Mouse (Mus musculus) midbrain, postnatal 0 days (tissue): Measurements from ENCODE around the gene Tmem221. TPM values are rescaled to one million over a fixed set of nuclear protein-coding genes. Genes with fewer than 3 reads are reported as not detected.

ENCODE experiments used
- ATAC-seq: fragments of 200-750 bp; cut with Nextera tagmentation; 2 replicates; pipeline ENCODE4 v1.8.0; 2017; ENCODE audit warnings: moderate number of reproducible peaks, mild to moderate bottlenecking, moderate TSS enrichment, moderate library complexity; ENCODE audit not compliant: low FRiP score
- DNase-seq: peaks from one replicate; pipeline ENCODE4 v3.0.0-alpha.2; 2015; ENCODE audit warnings: low spot score
- H3K27ac ChIP-seq: fragments of 300-500 bp; sonication (generic); 2 replicates; pipeline ENCODE4 v1.5.1; 2014; ENCODE audit warnings: low read depth, mild to moderate bottlenecking, low read length, mixed read lengths
- H3K27me3 ChIP-seq: fragments of 300-500 bp; sonication (generic); 2 replicates; pipeline ENCODE4 v1.6.1; 2014; ENCODE audit warnings: low read length, control low read depth, mixed read lengths; ENCODE audit not compliant: insufficient read depth
- H3K36me3 ChIP-seq: fragments of 300-500 bp; sonication (generic); 2 replicates; pipeline ENCODE4 v1.6.1; 2014; ENCODE audit warnings: low read length, control low read depth, mixed read lengths; ENCODE audit not compliant: insufficient read depth
- H3K4me1 ChIP-seq: fragments of 300-500 bp; sonication (generic); 2 replicates; pipeline ENCODE4 v1.6.1; 2014; ENCODE audit warnings: mild to moderate bottlenecking, control low read depth, antibody characterized with exemption, low read length, mixed read lengths; ENCODE audit not compliant: insufficient read depth
- H3K4me2 ChIP-seq: fragments of 300-500 bp; sonication (generic); 2 replicates; pipeline ENCODE4 v1.6.1; 2014; ENCODE audit warnings: low read depth, mild to moderate bottlenecking, low read length, mixed read lengths; ENCODE audit not compliant: poor library complexity, severe bottlenecking
- H3K4me3 ChIP-seq: fragments of 300-500 bp; sonication (generic); 2 replicates; pipeline ENCODE4 v1.5.1; 2014; ENCODE audit warnings: low read depth, mild to moderate bottlenecking, low read length, moderate library complexity
- H3K9ac ChIP-seq: fragments of 300-500 bp; sonication (generic); replicated peaks from 2 replicates; pipeline ENCODE4 v1.6.1; 2014; ENCODE audit warnings: mild to moderate bottlenecking, low read length, moderate library complexity, mixed read lengths; ENCODE audit not compliant: poor library complexity, severe bottlenecking
- H3K9me3 ChIP-seq: fragments of 300-500 bp; sonication (generic); 2 replicates; pipeline ENCODE4 v1.6.1; 2016; ENCODE audit warnings: low read length, control low read depth
- CTCF ChIP-seq: IDR thresholded peaks from 2 replicates; pipeline ENCODE4 v1.5.1; 2016; ENCODE audit warnings: antibody characterized with exemption, mild to moderate bottlenecking
- WGBS: fragments of 180-500 bp; shearing (Covaris S2); extraction: QIAGEN DNeasy Blood & Tissue Kit; methylation state at CpG from one replicate; pipeline ENCODE4 v1.1.7; 2014; 5-methylcytosine and 5-hydroxymethylcytosine counted together
- polyA plus RNA-seq: library from polyadenylated mRNA; unstranded; fragments of >200 nt; fragmentation: Nextera tagmentation; extraction: Ambion mirVana; gene quantifications from 2 replicates; pipeline ENCODE4 v1.2.1, GENCODE M21; 2015
- total RNA-seq: library from RNA; depleted of rRNA; stranded (reverse); fragments of >200 nt; gene quantifications from 2 replicates; pipeline ENCODE4 v1.2.3, GENCODE M21; 2014

The Tmem221 gene
- total and polyA plus RNA-seq, 2 experiments from 2014 or later = 0.11 TPM; not detected in 1

DNA sequence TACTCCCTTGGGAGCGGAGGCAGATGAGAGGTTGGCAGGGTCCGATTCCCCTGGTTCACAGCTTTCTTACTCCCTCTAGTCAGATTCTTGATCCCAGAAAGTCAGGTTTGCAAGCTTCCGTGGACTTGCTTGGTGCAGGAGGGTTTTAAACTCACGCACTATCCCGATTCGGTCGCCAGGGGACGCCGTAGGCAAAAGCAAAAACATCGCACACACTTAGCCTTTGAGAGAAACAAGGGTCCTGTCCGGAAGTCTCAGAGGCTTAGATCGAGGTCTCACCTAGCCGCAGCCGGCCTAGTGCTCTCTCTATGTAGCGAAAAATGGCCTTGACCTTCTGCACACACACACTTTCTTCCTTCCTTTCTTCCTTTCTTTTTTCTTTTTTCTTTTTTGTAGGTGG is 2.7 kb upstream of the Tmem221 start:
- WGBS = 4% methylated on average over 15 of the region's 15 CpGs
- TF ChIP-seq CTCF = peak; percentile 91

GRCm38 (mm10) chr8:71560765-71561164 is 2.1 kb upstream of the Tmem221 start:
- Histone ChIP-seq H3K9me3 (no peaks in the 10 kb centered on the region), H3K4me1 (peaks cover 8% of the 10 kb centered on the region; the same call in 1 of the 2 replicates), H3K4me3 (no peak overlapping the region), H3K27ac (no peak overlapping the region), H3K4me2 (no peak overlapping the region), H3K27me3 (peaks cover 67% of the 10 kb centered on the region), H3K36me3 (no peaks in the 10 kb centered on the region), H3K9ac (no peak overlapping the region)
- DNase-seq = no peak
- 89% methylated on average over 5 of the region's 5 CpGs for WGBS
- TF ChIP-seq CTCF = no peak
- no peak for ATAC-seq

More for the DNA sequence above, 2.7 kb upstream of the Tmem221 start:
- peak; percentile 74 for DNase-seq
- H3K4me1 ChIP-seq = peaks cover 8% of the 10 kb centered on the region; the same call in 1 of the 2 replicates
- H3K4me3 ChIP-seq = no peak overlapping the region
- no peaks in the 10 kb centered on the region for H3K9me3 ChIP-seq
- no peak overlapping the region for H3K9ac ChIP-seq
- H3K27me3 ChIP-seq = peaks cover 61% of the 10 kb centered on the region
- H3K36me3 ChIP-seq = no peaks in the 10 kb centered on the region
- H3K4me2 ChIP-seq = no peak overlapping the region
- no peak for ATAC-seq
- H3K27ac ChIP-seq = no peak overlapping the region

DNA sequence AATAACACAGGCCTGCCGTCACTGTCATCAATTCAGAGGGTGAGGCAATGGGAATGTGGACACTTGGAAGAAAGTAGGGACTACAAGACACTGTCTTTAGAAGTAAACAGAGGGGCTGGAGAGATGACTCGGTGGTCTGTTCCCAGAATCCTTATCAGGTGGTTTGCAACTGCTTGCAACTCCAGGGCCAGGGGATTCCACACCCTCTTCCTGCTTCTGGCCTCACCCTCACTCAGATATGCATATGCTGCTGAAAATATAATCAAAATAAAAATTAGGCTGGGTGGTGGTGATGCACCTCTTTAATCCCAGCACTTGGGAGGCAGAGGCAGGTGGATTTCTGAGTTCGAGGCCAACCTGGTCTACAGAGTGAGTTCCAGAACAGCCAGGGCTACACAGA is 1.4 kb upstream of the Tmem221 start:
- Histone ChIP-seq H3K4me3 (no peak overlapping the region), H3K4me2 (no peak overlapping the region)

DNA sequence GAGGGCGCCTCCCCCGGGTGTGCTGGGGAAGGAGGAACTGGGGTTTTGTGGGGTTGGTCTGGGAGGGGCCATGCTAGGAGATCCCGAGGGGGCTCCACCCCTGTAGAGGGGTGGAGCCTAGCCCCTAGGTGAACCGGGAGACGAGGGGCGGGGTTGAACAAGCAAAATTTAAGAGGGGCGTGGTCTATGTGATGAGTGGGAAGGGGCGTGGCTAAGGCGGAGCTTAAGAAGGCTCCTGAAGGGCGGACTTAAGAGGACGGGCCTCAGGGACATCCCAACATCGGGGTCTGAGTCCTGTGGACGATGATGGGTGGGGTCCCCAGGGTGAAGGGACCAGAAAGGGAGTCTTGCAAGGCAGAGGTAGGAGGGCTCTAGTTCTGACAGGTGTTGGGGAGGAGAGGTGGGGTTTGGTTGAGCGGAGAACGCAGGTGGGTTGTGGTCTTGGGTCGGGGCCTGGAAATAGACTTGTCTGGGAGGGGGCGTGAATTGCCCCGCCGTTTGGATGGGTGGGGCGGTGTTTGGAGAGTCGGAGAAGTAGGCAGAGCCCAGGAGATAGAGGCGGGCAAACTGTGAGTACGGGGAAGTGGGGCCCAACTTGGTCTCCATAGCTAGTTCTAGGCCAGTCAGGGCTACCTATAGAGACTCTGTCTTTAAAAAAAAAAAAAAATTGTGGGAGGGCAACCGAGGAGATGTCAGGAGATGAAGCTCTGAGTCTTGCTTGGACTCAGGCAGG is 453 bp upstream of the Tmem221 start:
- peak overlapping the region; percentile 23 for H3K4me2 ChIP-seq
- H3K27me3 ChIP-seq = peaks cover 70% of the 10 kb centered on the region
- no peak overlapping the region for H3K9ac ChIP-seq
- ATAC-seq = no peak
- no peaks in the 10 kb centered on the region for H3K36me3 ChIP-seq
- H3K27ac ChIP-seq = no peak overlapping the region
- DNase-seq = peak; percentile 35
- peaks cover 8% of the 10 kb centered on the region; the same call in 1 of the 2 replicates for H3K4me1 ChIP-seq
- H3K4me3 ChIP-seq = peak overlapping the region; percentile 19; the same call in 1 of the 2 replicates
- WGBS = 2% methylated on average over 24 of the region's 24 CpGs
- H3K9me3 ChIP-seq = no peaks in the 10 kb centered on the region
- TF ChIP-seq CTCF = no peak

More for the DNA sequence above, 1.4 kb upstream of the Tmem221 start:
- H3K9ac ChIP-seq = no peak overlapping the region
- no peaks in the 10 kb centered on the region for H3K36me3 ChIP-seq
- no peak overlapping the region for H3K27ac ChIP-seq
- 78% methylated on average over 3 of the region's 3 CpGs for WGBS
- H3K27me3 ChIP-seq = peaks cover 70% of the 10 kb centered on the region
- ATAC-seq = no peak
- TF ChIP-seq CTCF = no peak
- DNase-seq = no peak
- no peaks in the 10 kb centered on the region for H3K9me3 ChIP-seq
- H3K4me1 ChIP-seq = peaks cover 8% of the 10 kb centered on the region; the same call in 1 of the 2 replicates

GRCm38 (mm10) chr8:71554644-71555043 is 4.0 kb downstream of the Tmem221 start:
- Histone ChIP-seq H3K9ac (no peak overlapping the region), H3K36me3 (no peaks in the 10 kb centered on the region), H3K27me3 (peaks cover 42% of the 10 kb centered on the region), H3K27ac (no peak overlapping the region), H3K4me1 (peaks cover 8% of the 10 kb centered on the region; the same call in 1 of the 2 replicates), H3K4me3 (no peak overlapping the region), H3K9me3 (no peaks in the 10 kb centered on the region), H3K4me2 (no peak overlapping the region)
- 93% methylated on average over 2 of the region's 2 CpGs for WGBS
- ATAC-seq (no peak), DNase-seq (no peak)
- no peak for TF ChIP-seq CTCF

DNA sequence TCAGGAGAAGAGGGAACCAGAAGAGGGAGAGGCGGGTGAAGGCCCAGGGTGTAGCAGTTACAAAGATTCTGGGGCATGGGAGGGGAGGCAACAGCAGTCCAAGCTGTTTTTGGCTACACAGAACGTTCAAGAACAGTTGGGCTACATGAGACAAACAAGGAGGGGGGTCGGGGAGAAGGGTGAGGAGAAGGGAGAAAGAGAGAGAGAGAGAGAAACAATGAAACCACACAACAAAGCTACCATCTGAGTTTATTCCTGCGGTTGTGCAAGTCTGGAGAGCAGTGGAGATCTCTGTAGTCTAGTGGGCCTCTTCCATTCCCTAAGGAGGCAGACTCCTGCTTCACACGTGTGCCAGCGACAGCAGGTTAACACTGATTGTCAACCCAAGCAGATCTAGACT is 4.7 kb downstream of the Tmem221 start:
- peaks cover 35% of the 10 kb centered on the region for H3K27me3 ChIP-seq
- H3K4me3 ChIP-seq = no peak overlapping the region
- no peaks in the 10 kb centered on the region for H3K9me3 ChIP-seq
- no peak overlapping the region for H3K27ac ChIP-seq
- no peak overlapping the region for H3K9ac ChIP-seq
- ATAC-seq (no peak), DNase-seq (no peak)
- H3K4me1 ChIP-seq = peaks cover 5% of the 10 kb centered on the region; the same call in 1 of the 2 replicates
- H3K4me2 ChIP-seq = no peak overlapping the region
- WGBS = 66% methylated on average over 6 of the region's 6 CpGs
- TF ChIP-seq CTCF = no peak
- no peaks in the 10 kb centered on the region for H3K36me3 ChIP-seq
